Mouse (Mus musculus): ENCODE measurements around the gene Rgl3. TPM values are rescaled to one million over a fixed set of nuclear protein-coding genes. Genes with fewer than 3 reads are reported as not detected.

Rgl3 gene
- polyA plus RNA-seq, 1 experiment: 7.0 TPM

- Histone ChIP-seq H3K79me2 (ENCODE audit: control insufficient read depth, insufficient read depth) (no peaks in the 10 kb centered on the region), H3K4me3 (ENCODE audit: insufficient read depth, poor library complexity, severe bottlenecking) (no peak overlapping the region), H3K79me3 (ENCODE audit: low read depth) (no peaks in the 10 kb centered on the region), H3K36me3 (ENCODE audit: control insufficient read depth, insufficient read depth) (no peaks in the 10 kb centered on the region), H3K27me3 (ENCODE audit: control insufficient read depth, insufficient read depth, insufficient read length) (no peaks in the 10 kb centered on the region), H3ac (ENCODE audit: control insufficient read depth, insufficient read length, low read depth) (no peak overlapping the region)
- no peak for TF ChIP-seq USF1 (IDR thresholded peaks at IDR 0.05; ENCODE audit: low read depth)
- TF ChIP-seq MAX (IDR thresholded peaks at IDR 0.05): no peak
- TF ChIP-seq CEBPB (IDR thresholded peaks at IDR 0.05; ENCODE audit: low read depth): no peak
- no peak for TF ChIP-seq FOSL1 (IDR thresholded peaks at IDR 0.05; ENCODE audit: insufficient read depth, low read length, poor library complexity, severe bottlenecking)
- no peak for TF ChIP-seq MYOG (IDR thresholded peaks at IDR 0.05; ENCODE audit: control insufficient read depth, extremely low read depth, insufficient read length)
- TF ChIP-seq MYOD1 (IDR thresholded peaks at IDR 0.05; ENCODE audit: control insufficient read depth, insufficient read length, low read depth): no peak
Measured at GRCm38 (mm10) chr9:21992227-21992626, 3.0 kb upstream of the Rgl3 start.

GRCm38 (mm10) chr9:21988421-21989101 lies 685 bp downstream of the Rgl3 start:
- H3K79me2 ChIP-seq (ENCODE audit: control insufficient read depth, insufficient read depth): no peaks in the 10 kb centered on the region
- peak overlapping the region; percentile 50 for H3K4me3 ChIP-seq (ENCODE audit: insufficient read depth, poor library complexity, severe bottlenecking)
- no peaks in the 10 kb centered on the region for H3K79me3 ChIP-seq (ENCODE audit: low read depth)
- no peaks in the 10 kb centered on the region for H3K27me3 ChIP-seq (ENCODE audit: control insufficient read depth, insufficient read depth, insufficient read length)
- H3ac ChIP-seq (ENCODE audit: control insufficient read depth, insufficient read length, low read depth): peak overlapping the region; percentile 21
- TF ChIP-seq MYOD1 (IDR thresholded peaks at IDR 0.05; ENCODE audit: control insufficient read depth, insufficient read length, low read depth): no peak
- no peak for TF ChIP-seq MAX (IDR thresholded peaks at IDR 0.05)
- no peak for TF ChIP-seq USF1 (IDR thresholded peaks at IDR 0.05; ENCODE audit: low read depth)
- TF ChIP-seq MYOG (IDR thresholded peaks at IDR 0.05; ENCODE audit: control insufficient read depth, extremely low read depth, insufficient read length): no peak
- no peak for TF ChIP-seq CTCF (IDR thresholded peaks at IDR 0.05; ENCODE audit: control insufficient read depth, insufficient read depth, insufficient read length)
- no peak for TF ChIP-seq FOSL1 (IDR thresholded peaks at IDR 0.05; ENCODE audit: insufficient read depth, low read length, poor library complexity, severe bottlenecking)
- no peak for TF ChIP-seq CEBPB (IDR thresholded peaks at IDR 0.05; ENCODE audit: low read depth)
- H3K36me3 ChIP-seq (ENCODE audit: control insufficient read depth, insufficient read depth): no peaks in the 10 kb centered on the region

GRCm38 (mm10) chr9:21987592-21988342 lies 1.5 kb downstream of the Rgl3 start:
- no peaks in the 10 kb centered on the region for H3K79me2 ChIP-seq (ENCODE audit: control insufficient read depth, insufficient read depth)
- TF ChIP-seq CEBPB (IDR thresholded peaks at IDR 0.05; ENCODE audit: low read depth) (no peak), CTCF (IDR thresholded peaks at IDR 0.05; ENCODE audit: control insufficient read depth, insufficient read depth, insufficient read length) (no peak), MYOG (IDR thresholded peaks at IDR 0.05; ENCODE audit: control insufficient read depth, extremely low read depth, insufficient read length) (no peak), MYOD1 (IDR thresholded peaks at IDR 0.05; ENCODE audit: control insufficient read depth, insufficient read length, low read depth) (no peak), FOSL1 (IDR thresholded peaks at IDR 0.05; ENCODE audit: insufficient read depth, low read length, poor library complexity, severe bottlenecking) (no peak), USF1 (IDR thresholded peaks at IDR 0.05; ENCODE audit: low read depth) (no peak), MAX (IDR thresholded peaks at IDR 0.05) (no peak)
- no peaks in the 10 kb centered on the region for H3K36me3 ChIP-seq (ENCODE audit: control insufficient read depth, insufficient read depth)
- H3ac ChIP-seq (ENCODE audit: control insufficient read depth, insufficient read length, low read depth): no peak overlapping the region
- H3K79me3 ChIP-seq (ENCODE audit: low read depth): no peaks in the 10 kb centered on the region
- H3K27me3 ChIP-seq (ENCODE audit: control insufficient read depth, insufficient read depth, insufficient read length): no peaks in the 10 kb centered on the region
- H3K4me3 ChIP-seq (ENCODE audit: insufficient read depth, poor library complexity, severe bottlenecking): no peak overlapping the region

- Histone ChIP-seq H3ac (ENCODE audit: control insufficient read depth, insufficient read length, low read depth) (no peak overlapping the region), H3K79me3 (ENCODE audit: low read depth) (no peaks in the 10 kb centered on the region), H3K4me3 (ENCODE audit: insufficient read depth, poor library complexity, severe bottlenecking) (no peak overlapping the region), H3K79me2 (ENCODE audit: control insufficient read depth, insufficient read depth) (no peaks in the 10 kb centered on the region), H3K36me3 (ENCODE audit: control insufficient read depth, insufficient read depth) (no peaks in the 10 kb centered on the region), H3K27me3 (ENCODE audit: control insufficient read depth, insufficient read depth, insufficient read length) (no peaks in the 10 kb centered on the region)
- TF ChIP-seq CTCF (IDR thresholded peaks at IDR 0.05; ENCODE audit: control insufficient read depth, insufficient read depth, insufficient read length) (no peak), MYOG (IDR thresholded peaks at IDR 0.05; ENCODE audit: control insufficient read depth, extremely low read depth, insufficient read length) (no peak), USF1 (IDR thresholded peaks at IDR 0.05; ENCODE audit: low read depth) (no peak), MAX (IDR thresholded peaks at IDR 0.05) (no peak), FOSL1 (IDR thresholded peaks at IDR 0.05; ENCODE audit: insufficient read depth, low read length, poor library complexity, severe bottlenecking) (no peak), MYOD1 (IDR thresholded peaks at IDR 0.05; ENCODE audit: control insufficient read depth, insufficient read length, low read depth) (no peak), CEBPB (IDR thresholded peaks at IDR 0.05; ENCODE audit: low read depth) (no peak)
Measured at GRCm38 (mm10) chr9:21983911-21984310, 5.3 kb downstream of the Rgl3 start.

- no peaks in the 10 kb centered on the region for H3K27me3 ChIP-seq (ENCODE audit: control insufficient read depth, insufficient read depth, insufficient read length)
- H3K79me2 ChIP-seq (ENCODE audit: control insufficient read depth, insufficient read depth): no peaks in the 10 kb centered on the region
- TF ChIP-seq FOSL1 (IDR thresholded peaks at IDR 0.05; ENCODE audit: insufficient read depth, low read length, poor library complexity, severe bottlenecking) (no peak), CTCF (IDR thresholded peaks at IDR 0.05; ENCODE audit: control insufficient read depth, insufficient read depth, insufficient read length) (no peak)
- H3K36me3 ChIP-seq (ENCODE audit: control insufficient read depth, insufficient read depth): no peaks in the 10 kb centered on the region
- H3K79me3 ChIP-seq (ENCODE audit: low read depth): no peaks in the 10 kb centered on the region
- H3ac ChIP-seq (ENCODE audit: control insufficient read depth, insufficient read length, low read depth): no peak overlapping the region
- no peak overlapping the region for H3K4me3 ChIP-seq (ENCODE audit: insufficient read depth, poor library complexity, severe bottlenecking)
Measured at GRCm38 (mm10) chr9:21978398-21979128, 10.7 kb downstream of the Rgl3 start.

Measured in C2C12 (cell line).